Mouse (Mus musculus) central nervous system, embryonic 11.5 days (tissue): ENCODE results near the gene Gm10681. TPM values are rescaled to one million over a fixed set of nuclear protein-coding genes. Genes with fewer than 3 reads are reported as not detected.

Experiments used
- polyA plus RNA-seq: library from polyadenylated mRNA; depleted of rRNA; stranded (reverse); fragments of >200 nt; gene quantifications from 2 replicates; pipeline ENCODE4 v1.2.3, GENCODE M21; 2012; rRNA removed

Gm10681 gene
- polyA plus RNA-seq: 0.04 TPM in 1 of 2 replicates, not detected in the other

DNA sequence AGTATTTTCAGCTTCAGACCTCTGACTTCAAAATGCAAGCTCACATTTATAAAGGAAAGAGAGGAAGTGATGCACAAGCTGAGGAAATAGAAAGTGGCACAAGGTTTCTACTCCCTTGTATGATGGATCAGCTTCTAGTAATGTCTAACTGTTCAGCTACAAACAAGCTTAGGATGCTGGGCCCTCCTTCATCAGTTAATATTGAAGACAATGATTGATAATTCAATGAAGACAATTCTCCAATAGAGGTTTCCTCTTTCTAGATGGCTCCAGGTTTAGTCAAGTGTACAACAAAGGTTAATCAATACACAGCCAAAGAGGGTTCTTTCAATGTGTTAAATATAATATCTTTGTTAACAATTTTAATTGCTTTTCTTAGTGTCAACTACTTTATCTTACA lies at the start of gene Gm10681:
TSS of gene Gm10681 (minus strand) at position 101 of the 400 bp plus-strand sequence.

DNA sequence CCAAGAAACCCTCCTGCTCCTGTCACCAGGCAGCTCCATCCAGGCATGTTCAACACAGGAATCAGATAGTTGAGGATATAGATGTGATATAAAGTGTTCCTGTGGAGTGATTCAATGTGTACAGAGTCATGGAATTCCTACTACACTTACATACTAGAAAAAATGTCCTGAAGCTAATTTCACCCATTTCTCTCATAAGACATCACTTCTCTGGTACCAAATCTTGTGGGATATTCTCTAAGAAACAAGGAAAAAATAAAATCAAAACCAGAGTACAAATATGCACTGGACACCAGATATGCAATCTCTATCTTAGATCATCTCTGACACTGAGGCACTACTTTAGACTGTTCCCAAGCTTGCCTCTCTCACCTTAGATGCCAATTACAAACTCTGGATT lies 41.5 kb upstream of the Gm10681 start, which contains the start of gene Hsd3b5:
TSS of gene Hsd3b5 (minus strand) at position 101 of the 400 bp plus-strand sequence.

DNA sequence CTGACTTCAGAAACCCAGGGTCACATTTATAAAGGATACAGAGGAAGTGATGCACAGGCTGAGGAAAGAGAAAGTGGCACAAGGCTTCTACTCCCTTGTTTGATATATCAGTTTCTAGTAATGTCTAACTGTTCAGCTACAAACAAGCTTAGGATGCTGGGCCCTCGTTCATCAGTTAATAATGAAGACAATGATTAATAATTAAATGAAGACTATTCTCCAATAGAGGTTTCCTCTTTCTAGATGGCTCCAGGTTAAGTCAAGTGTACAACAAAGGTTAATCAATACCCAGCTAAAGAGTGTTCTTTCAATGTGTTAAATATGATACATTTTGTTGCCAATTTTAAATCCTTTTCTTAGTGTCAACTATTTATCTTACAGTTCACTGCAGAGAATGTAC lies 78.2 kb downstream of the Gm10681 start, which contains the start of gene Hsd3b4:
TSS of gene Hsd3b4 (minus strand) at position 101 of the 400 bp plus-strand sequence.

Other genes starting within 250 kb of the Gm10681 start
- gene Phgdh, start 248.8 kb downstream of the Gm10681 start, polyA plus RNA-seq: 195 and 372 TPM in 2 replicates
- gene Zfp697, start 206.3 kb downstream of the Gm10681 start, polyA plus RNA-seq: 11.6 and 13.4 TPM in 2 replicates
- not detected in 2 replicates for gene Gm4450, start 131.7 kb downstream of the Gm10681 start, polyA plus RNA-seq
- gene Hsd3b4, start 78.3 kb downstream of the Gm10681 start, polyA plus RNA-seq: 0.04 TPM in 1 of 2 replicates, not detected in the other
- gene Hsd3b5, start 41.4 kb upstream of the Gm10681 start, polyA plus RNA-seq: not detected in 2 replicates
- gene Hsd3b2, start 135.7 kb upstream of the Gm10681 start, polyA plus RNA-seq: not detected in 2 replicates
- gene Hsd3b3, start 174.3 kb upstream of the Gm10681 start, polyA plus RNA-seq: 0.13 TPM in 1 of 2 replicates, not detected in the other
- gene Hsd3b6, start 225.6 kb upstream of the Gm10681 start, polyA plus RNA-seq: 8.5 and 27.4 TPM in 2 replicates